Mouse (Mus musculus) gastrocnemius, postnatal 36 days (tissue): ENCODE results near the gene Epha1. TPM values are rescaled to one million over a fixed set of nuclear protein-coding genes. Genes with fewer than 3 reads are reported as not detected.

Experiments used
- DNase-seq, 2 experiments: peaks; one replicate each; pipeline ENCODE4 v3.0.0; 2022
- intact Hi-C: fragments of 180-260 bp; cut with DNase I; formaldehyde crosslinking; loops from one replicate; pipeline ENCODE4 v1.15.1; 2025
- total RNA-seq, 2 experiments: library from RNA; stranded (reverse); gene quantifications; 2 replicates each; pipeline ENCODE4 v1.2.3; 2021

Gene Epha1
- total RNA-seq, 2 experiments from 2014 or later, result 0.10 TPM; not detected in 1

DNA sequence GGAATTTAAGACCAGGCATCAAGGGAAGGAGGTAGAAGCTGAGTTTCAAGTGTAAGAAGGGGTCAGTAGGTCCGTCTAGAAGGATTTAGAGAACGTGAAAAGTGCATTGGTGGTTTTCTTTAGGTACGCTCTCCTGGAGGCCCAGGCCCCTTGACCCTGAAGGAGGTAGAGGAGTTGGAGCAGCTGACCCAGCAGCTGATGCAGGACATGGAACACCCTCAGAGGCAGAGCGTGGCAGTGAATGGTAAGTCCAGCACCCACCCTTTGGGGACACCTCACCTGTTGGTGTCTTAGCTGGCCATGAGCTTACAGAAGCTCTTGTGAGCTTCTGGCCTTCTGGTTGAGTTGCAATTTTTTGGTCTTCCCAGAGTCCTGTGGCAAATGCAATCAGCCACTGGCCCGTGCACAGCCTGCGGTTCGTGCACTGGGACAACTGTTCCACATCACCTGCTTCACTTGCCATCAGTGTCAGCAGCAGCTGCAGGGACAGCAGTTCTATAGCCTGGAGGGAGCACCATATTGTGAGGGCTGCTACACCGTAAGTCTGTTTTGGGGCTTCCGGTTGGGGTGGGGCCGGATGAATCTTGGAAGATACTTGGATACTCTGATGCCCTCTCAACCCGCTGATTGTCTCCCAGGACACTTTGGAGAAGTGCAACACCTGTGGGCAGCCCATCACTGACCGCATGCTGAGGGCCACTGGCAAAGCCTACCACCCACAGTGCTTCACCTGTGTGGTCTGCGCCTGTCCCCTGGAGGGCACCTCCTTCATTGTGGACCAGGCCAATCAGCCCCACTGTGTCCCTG is 17.1 kb downstream of the Epha1 start:
- intact Hi-C loops, result no loop called here
- no peak for DNase-seq

DNA sequence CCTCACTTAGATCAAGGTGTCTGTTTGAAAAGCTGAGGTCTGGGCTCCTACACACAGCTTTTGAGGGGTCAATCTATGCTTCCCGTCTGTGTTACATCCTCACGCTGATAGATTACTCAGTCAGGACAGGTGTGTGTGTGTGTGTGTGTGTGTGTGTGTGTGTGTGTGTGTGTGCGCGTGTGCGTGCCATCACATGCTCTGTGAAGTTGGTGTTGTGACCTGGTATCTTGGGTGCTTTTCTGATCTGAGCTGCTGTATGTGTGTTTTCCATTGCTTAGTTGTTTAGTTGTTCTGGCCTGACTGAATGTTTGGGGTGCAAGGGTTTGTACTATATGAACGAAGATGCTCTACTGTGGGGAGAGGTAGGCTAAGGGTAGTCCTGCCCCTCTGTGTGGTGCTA is 17.7 kb downstream of the Epha1 start:
- DNase-seq, result no peak
- intact Hi-C loops, result no loop called here

DNA sequence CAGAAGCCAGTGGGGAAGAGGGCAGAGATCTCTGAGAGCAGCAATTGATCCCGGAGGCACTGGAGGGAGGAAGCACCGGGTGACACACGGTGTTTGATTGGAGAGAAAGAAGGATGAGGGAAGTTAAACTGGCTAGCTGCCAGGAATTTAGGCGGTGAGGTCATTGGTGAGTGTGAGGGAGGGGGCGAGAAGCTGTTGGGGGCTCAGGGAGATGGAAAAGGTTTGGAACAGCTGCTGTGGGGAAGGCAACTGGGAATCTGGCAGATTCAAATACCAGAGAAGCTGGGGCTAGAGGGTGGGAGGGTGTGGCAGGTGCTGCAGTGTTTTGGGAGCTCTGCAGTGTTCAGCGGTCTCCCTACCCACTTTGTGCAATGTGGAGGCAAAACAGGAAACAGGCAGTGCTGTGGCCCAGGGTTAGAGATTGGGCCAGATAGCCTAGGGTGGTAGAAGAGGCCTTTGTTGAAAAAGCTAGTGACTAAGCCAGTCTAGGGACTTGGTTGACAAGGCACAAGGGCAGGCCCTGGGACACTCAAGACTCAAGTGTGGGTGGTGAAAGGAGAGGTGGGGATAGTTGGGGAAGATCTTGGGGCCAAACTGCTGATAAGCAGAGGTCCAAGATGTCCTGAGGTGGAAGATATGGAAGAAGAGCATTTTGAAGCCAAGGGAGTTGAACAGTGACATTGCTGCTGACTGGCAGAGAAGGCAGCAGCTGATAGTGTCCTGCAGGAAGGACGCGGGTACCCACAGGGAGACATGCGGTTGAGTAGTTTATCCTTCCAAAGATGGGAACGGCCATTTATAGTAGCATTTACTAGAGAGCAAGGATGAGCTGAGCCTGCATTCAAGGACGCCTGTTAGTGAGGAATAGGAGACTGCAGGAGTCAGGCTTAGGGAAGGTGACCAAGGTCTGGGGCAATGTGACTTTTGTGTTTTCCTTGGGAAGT is 18.7 kb downstream of the Epha1 start:
- intact Hi-C loops, result no loop called here
- no peak for DNase-seq

DNA sequence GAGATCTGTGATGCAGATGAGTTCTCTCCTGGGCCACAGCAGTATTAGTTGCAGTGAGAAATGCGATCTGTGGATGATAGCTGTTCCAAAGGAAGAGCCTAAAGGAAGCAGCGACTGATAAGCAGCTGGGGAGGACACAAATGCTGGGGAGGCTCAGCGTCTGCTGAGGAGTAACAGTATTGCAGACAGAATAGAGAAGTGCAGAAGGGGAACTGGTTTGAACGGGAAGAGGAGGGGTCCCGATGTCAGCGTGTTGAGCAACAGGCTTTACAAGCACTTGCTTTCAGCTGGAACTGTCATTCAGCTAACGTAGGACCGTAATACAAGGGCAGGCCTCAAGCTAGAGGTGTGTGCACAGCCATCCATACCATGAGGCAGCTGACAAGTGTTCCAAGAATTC is 19.9 kb downstream of the Epha1 start:
- DNase-seq, result no peak
- intact Hi-C loops, result no loop called here

DNA sequence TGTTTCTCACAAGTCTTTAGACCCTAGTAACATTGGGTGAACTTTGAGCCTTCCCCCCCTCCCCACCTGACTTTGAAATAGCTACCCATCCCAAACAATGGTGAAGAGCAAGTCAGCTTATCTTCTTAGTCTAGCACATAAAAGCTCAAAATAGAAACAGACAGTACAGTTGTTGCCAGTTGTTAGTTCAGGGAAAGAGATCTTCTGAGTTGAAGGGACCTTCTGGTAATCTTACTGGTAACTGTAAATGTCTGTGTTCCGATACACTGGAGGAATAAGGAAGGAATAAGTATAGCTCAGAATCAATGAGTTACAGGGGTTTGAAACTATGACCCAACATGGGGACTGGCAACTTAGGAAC is 20.6 kb downstream of the Epha1 start:
- no peak for DNase-seq
- intact Hi-C loops, result no loop called here

DNA sequence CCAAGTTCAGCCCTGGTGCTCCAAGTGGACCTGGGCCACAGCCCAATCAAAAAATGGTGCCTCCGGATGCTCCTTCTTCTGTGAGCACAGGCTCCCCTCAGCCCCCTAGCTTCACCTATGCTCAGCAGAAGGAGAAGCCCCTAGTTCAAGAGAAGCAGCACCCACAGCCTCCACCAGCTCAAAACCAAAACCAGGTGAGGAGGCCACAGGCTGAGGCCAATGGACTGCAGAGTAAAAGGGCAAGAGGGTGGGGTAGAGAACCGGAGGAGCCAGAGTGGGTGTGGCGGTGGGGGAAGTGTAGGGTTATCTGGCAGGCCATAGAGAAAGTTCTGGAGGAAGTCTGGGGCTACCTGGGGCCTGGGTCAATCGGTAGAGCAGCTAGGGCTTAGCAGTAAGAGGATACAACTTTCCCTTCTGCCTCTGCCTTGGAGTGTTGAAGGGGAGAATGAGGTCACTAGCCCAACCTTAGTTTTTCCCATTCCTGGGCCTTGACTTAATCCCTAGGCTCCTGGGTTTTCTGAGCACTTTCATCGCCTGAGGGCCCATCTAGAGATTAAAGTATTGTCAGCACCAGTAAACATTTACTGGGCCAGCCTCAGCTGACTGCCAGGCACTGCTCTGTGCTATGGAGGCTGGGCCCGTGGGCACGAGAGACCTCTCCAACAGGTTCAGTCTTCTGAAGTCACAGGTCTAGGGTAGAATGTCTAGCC is 21.1 kb downstream of the Epha1 start:
- intact Hi-C loops, result no loop called here
- no peak for DNase-seq

DNA sequence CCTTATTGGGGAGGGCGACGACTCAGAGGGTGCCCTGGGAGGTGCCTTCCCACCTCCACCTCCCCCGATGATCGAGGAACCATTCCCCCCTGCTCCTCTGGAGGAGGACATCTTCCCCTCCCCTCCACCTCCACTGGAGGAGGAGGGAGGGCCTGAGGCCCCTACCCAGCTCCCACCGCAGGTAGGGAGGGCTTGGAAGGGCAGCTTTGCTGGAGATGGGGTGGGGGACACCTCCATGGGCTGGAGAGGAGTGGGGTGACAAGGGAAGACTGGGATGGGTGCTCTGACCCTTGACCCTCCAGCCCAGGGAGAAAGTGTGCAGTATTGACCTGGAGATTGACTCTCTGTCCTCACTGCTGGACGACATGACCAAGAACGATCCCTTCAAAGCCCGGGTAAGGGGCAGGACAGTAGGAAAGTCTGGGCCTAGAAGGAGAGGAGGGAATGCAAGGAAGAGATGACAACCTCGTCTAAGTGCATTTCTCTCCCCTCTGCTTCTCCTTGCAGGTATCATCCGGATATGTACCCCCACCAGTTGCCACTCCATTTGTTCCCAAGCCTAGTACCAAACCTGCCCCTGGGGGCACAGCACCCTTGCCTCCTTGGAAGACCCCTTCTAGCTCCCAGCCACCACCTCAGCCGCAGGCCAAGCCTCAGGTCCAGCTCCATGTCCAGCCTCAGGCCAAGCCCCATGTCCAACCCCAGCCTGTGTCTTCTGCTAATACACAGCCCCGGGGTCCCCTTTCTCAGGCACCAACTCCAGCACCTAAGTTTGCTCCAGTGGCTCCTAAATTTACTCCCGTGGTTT is 21.9 kb downstream of the Epha1 start:
- no peak for DNase-seq
- intact Hi-C loops, result no loop called here

DNA sequence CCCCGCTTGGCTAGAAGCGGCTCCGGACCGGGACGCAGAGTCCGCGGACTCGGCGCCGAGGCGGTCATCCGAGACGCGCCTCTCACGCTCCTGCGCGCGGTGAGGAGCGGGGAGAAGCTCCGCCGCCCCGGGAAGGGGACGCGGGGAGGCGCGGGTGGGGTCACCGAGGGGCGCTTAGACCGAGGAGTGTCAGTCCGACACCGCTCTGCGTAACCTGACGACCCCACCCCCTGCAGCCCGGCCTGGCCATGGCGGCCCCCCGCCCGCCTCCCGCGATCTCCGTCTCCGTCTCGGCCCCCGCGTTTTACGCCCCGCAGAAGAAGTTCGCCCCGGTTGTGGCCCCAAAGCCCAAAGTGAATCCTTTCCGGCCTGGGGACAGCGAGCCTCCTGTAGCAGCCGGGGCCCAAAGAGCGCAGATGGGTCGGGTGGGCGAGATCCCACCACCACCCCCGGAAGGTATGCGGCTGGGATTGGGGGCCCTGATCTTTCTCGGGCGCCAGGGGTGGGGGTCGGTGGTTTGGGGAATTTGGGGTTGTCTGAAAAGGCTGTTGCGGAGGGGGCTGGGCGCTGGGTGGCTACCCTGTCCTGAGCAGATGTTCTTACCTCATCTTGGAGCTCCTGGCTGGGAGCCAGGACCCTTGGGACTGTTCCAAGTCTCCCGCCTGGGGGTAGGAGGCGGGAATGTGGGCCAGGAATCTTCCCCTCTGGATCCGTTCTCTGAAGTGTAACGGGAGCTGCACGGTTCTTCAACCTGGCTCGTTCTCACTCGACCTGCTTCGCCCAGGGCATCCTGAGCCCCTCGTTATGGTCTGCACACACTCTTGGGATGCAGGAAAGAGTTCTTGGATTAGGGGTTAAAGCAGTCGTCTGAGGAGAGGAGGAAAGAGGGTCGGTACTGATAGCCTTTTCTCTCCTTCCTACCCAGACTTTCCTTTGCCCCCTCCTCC is 22.8 kb downstream of the Epha1 start:
- intact Hi-C loops, result no loop called here
- DNase-seq, result peak; percentile 81 to 84

DNA sequence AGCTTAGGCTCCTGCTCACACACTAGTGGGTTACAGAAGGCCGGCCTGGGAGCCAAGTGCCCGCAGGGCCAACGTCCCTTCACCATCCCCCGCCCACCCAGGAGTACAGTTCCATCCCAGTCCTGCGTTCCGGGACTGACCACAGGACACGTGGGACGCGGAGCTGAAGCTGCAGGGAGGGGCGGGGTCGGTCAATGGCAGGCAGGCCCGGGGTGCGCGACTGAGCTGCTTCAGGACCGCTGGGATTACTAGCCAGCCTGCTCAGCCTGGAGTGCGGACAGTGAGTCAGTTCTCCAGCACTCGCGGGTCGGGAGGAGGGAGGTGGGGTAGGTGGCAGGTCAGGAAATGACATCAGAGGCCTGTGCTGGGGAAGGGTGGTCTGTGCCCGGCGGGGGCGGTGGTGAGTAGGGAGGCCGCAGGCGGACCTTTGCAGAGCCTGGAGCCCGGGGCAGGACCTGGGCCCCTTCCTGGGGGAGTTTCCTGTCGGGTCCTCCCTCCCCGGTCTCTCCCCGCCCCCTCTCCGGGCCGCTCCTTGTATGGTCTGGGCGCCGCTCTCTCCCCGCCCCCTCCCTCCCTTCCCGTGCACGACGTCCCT is 23.5 kb downstream of the Epha1 start, which contains the start of gene Zyx:
Zyx (plus strand) TSS at position 205 of the 595 bp plus-strand sequence.
- intact Hi-C loops, result loop anchor here (2.0 kb wide), 2 partner anchors 29 to 233 kb away; no protein-coding TSS in a partner anchor
- DNase-seq, result peak; percentile 87 to 92

DNA sequence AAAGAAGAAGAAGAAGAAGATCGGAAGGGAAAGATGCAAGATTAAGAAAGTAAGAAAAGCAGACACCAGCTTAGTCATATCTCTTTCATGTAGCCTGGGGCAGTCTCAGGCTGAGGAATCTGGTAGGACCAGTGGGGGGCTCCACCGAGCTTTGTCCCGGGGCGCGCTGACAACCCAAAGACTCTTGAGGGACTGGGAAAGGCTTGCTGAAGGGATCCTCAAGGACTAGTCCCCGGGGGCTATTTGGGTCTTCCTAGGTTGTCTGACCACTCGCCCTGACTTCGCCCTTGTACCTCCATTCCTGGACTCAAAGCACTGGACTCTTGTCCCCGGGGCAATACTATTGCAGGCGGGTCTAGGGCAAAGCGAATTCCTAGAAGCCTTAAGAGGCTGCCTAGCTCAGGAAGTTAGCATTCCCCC is 24.1 kb downstream of the Epha1 start:
- peak; percentile 70 to 73 for DNase-seq
- intact Hi-C loops, result loop anchor here (2.0 kb wide), 2 partner anchors 30 to 234 kb away; no protein-coding TSS in a partner anchor

DNA sequence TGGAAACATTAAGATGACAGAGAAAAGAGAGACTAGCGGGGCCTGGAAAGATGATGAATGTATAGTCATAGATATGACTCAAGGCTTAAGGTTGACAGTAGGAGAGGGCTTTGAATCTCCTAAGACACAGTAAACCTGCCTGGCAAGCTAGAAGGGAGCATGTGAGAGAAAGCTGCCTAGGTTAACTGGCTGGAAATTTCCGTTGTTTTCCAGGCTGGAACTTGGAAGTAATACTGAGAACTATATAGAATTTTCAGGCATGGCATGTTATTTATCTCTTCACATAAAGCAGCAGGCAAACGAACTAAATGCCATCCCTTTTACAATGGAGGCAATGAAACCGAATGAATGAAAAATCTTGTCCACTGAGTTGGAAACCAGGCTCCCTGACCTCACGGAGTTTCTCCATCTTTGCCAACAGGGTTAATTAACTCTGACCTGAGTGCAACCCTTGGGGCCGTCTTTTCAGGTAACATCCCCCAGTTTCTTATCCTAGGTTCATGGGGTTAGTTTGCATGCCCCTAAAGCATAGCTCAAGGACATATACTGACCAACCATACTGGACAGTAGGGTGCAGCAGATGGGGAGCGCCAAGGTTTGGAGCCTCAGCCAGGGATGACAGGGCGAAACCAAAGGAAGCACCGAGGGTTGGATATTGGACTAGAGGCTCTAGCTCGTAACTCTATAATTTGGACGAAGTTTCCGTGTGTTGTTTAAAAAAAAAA is 24.6 kb downstream of the Epha1 start:
- intact Hi-C loops, result loop anchor here (2.0 kb wide), 2 partner anchors 30 to 234 kb away; no protein-coding TSS in a partner anchor

DNA sequence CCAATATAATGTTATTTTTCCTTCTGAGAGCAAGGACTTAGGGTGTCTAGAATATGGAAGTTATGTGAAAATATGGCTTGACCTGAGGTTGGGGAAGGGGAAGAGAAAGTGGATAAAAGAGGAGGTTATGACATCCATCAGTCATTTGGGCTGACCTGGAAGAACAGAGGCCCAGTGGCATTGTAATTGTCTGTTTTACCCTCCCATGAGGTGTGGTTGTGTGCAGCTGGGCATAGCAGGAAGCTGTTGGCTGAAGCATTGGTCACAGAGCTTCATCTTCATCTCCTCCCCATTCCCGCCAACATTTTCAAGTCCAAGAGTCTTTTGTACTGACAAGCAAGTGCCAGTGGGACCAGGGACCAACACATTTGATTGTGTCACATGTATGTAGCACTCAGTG is 28.8 kb downstream of the Epha1 start:
- intact Hi-C loops, result no loop called here
- no peak for DNase-seq

More for the DNA sequence above, 24.6 kb downstream of the Epha1 start:
- no peak for DNase-seq

DNA sequence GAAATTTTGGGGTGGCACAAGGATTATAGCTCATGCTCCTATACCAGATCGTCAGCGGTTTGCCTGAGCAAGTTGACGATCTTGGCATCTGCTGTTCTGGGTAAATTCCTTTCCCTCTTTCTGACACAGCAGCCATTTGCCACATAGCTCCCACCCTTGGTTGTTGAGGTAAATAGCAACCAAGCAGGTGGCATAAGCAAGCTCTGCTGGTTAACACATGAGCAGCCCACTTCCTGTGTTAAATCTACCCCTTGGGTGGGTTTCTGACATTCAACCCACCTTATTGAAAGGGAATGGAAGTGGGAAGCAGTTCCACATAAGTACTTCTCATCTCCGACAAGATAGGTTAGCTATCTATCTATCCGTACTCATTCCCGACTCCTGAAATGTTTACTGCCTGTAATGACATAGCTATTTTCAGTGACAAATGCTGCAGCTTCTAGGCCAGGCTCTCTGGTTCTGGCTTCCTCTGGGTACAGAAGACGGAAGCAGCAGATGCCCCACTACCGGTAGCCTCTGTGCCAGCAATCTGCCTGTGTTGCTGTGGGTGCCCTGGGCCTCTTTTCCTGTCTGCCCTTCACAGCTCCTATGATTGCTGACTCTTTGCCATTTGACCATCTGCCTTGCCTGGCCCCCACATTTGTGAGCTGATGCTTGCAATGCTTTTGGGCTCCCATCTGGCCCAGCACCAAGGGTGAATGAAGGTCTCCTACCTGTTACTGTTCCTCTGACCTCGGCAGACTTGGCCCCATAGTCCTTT is 29.5 kb downstream of the Epha1 start:
- intact Hi-C loops, result no loop called here

DNA sequence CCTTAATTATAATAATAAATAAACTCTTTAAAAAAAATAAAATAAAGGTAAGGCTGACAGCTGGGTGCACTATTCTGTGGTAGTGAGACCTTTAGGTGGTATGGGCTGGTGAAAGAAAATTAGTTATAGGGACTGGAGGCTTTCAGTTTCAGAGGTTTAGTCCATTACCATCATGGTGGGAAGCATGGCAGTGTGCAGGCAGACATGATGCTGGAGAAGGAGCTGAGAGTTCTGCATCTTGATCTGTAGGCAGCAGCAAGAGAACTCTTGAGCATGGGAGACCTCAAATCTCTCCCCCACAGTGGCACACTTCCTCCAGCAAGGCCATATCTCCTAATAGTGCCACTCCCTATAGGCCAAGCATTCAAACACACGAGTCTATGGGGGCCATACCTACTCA is 30.9 kb downstream of the Epha1 start:
- DNase-seq, result no peak
- intact Hi-C loops, result no loop called here

More for the DNA sequence above, 29.5 kb downstream of the Epha1 start:
- DNase-seq, result no peak

DNA sequence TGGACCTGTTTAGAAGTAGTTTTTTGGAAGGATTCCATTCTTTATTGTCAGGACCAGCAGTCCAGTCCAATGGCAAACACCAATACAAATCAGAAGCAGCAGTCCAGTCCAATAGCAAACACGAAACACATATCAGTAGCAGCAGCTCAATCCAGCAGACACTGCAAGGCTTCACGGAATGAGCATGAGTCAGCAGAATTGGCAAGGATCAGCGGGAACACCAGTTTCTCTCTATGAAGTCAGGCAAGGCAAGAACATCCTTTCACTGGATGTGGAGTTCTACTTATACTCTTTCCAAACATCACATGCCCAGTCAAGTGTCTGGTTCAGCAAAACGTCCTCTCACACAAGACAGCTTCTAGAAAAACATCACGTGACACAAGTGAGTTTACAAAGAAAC is 33.1 kb downstream of the Epha1 start:
- DNase-seq, result no peak
- intact Hi-C loops, result no loop called here

DNA sequence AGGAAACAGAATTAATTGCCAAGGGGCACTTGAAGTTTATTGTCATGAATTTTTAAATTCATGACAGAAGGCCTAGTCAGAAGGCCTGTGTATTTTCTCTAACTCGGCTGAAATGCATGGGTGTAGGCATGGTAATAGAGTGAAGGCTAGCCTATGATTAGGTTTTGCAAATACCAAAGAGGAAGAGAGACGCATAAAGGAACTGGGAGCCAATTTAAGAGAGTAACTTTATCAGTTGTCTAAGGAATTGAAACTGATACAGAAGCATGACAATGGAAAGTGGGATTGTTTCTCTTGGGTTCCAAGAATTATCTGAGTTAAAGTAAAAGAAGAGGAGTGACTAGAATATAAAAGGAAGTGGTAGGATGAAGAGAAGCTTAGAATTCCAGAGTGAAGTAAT is 33.9 kb downstream of the Epha1 start:
- intact Hi-C loops, result no loop called here
- DNase-seq, result no peak

DNA sequence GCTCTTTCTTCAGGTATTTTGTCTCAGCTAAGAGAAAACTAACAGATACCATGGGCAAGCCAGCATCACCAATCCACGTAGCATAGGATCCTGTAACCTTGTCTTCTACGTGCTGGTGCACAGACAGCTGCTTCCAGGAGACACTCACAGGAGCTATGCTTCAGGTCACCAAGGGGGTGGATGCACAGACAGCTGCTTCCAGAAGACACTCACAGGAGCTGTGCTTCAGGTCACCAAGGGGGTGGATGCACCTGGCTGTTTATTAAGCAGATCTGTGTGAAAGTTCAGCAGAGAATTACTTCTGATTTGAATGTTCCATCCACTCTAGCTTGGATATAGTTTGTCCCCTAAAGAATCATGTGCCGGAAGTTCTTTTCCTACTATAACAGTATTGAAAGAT is 42.1 kb downstream of the Epha1 start:
- intact Hi-C loops, result no loop called here
- no peak for DNase-seq
